Mouse (Mus musculus): ENCODE results near the gene Ifnar1. TPM values are rescaled to one million over a fixed set of nuclear protein-coding genes. Genes with fewer than 3 reads are reported as not detected.
A peak's percentile ranks its signal among the peaks of the same experiment; 100 is the strongest.

Ifnar1 gene
- polyA plus RNA-seq, 1 experiment from 2014 or later: 19.4 TPM

GRCm38 (mm10) chr16:91541573-91542081, 56.6 kb downstream of the Ifnar1 start:
- Histone ChIP-seq H3K4me2 (peak overlapping the region; percentile 43), H3K9me3 (replicated peaks) (no peaks in the 10 kb centered on the region), H3K4me3 (replicated peaks) (0 out of 2 replicates have a peak overlapping the region, but pooled peaks have one; percentile 9), H3K4me1 (replicated peaks) (peaks cover 76% of the 10 kb centered on the region), H3K9ac (peak overlapping the region; percentile 35; the same call in 1 of the 2 replicates), H3K27ac (replicated peaks) (no peak overlapping the region), H3K27me3 (no peaks in the 10 kb centered on the region), H3K36me3 (replicated peaks) (no peaks in the 10 kb centered on the region)
- WGBS (ENCODE audit: insufficient replicate concordance): 23% methylated on average over 10 of the region's 10 CpGs
- ATAC-seq (ENCODE audit: insufficient read depth): no peak

GRCm38 (mm10) chr16:91543619-91544018, 58.6 kb downstream of the Ifnar1 start:
- H3K9me3 ChIP-seq (replicated peaks): no peaks in the 10 kb centered on the region
- H3K9ac ChIP-seq: no peak overlapping the region
- no peak overlapping the region for H3K4me2 ChIP-seq
- H3K27me3 ChIP-seq: no peaks in the 10 kb centered on the region
- ATAC-seq (ENCODE audit: insufficient read depth): no peak
- no peak overlapping the region for H3K4me3 ChIP-seq (replicated peaks)
- WGBS (ENCODE audit: insufficient replicate concordance): 89% methylated on average over 1 of the region's 1 CpGs
- peaks cover 75% of the 10 kb centered on the region for H3K4me1 ChIP-seq (replicated peaks)
- no peak overlapping the region for H3K27ac ChIP-seq (replicated peaks)
- no peaks in the 10 kb centered on the region for H3K36me3 ChIP-seq (replicated peaks)

GRCm38 (mm10) chr16:91545597-91546281, 60.7 kb downstream of the Ifnar1 start:
- Histone ChIP-seq H3K9me3 (replicated peaks) (no peaks in the 10 kb centered on the region), H3K4me3 (replicated peaks) (peak overlapping the region; percentile 83), H3K4me2 (peak overlapping the region; percentile 98), H3K27me3 (no peaks in the 10 kb centered on the region), H3K36me3 (replicated peaks) (no peaks in the 10 kb centered on the region), H3K4me1 (replicated peaks) (peaks cover 86% of the 10 kb centered on the region), H3K9ac (peak overlapping the region; percentile 91), H3K27ac (replicated peaks) (peak overlapping the region; percentile 94)
- peak; percentile 73 for ATAC-seq (ENCODE audit: insufficient read depth)
- WGBS (ENCODE audit: insufficient replicate concordance): 15% methylated on average over 10 of the region's 10 CpGs

GRCm38 (mm10) chr16:91546391-91546835, 61.4 kb downstream of the Ifnar1 start:
- WGBS (ENCODE audit: insufficient replicate concordance): 2% methylated on average over 14 of the region's 14 CpGs
- Histone ChIP-seq H3K4me2 (peak overlapping the region; percentile 98), H3K27me3 (no peaks in the 10 kb centered on the region), H3K4me3 (replicated peaks) (peak overlapping the region; percentile 83), H3K9ac (peak overlapping the region; percentile 91), H3K4me1 (replicated peaks) (peaks cover 86% of the 10 kb centered on the region), H3K27ac (replicated peaks) (peak overlapping the region; percentile 94), H3K36me3 (replicated peaks) (no peaks in the 10 kb centered on the region), H3K9me3 (replicated peaks) (no peaks in the 10 kb centered on the region)
- peak; percentile 30 for ATAC-seq (ENCODE audit: insufficient read depth)

- Histone ChIP-seq H3K4me3 (replicated peaks) (peak within 1 kb of the TSS; percentile 83), H3K9me3 (replicated peaks) (no peaks in the 10 kb centered on the region), H3K9ac (peak within 1 kb of the TSS; percentile 91), H3K36me3 (replicated peaks) (peaks cover 4% of the 10 kb centered on the region; the same call in 1 of the 2 replicates), H3K4me1 (replicated peaks) (peaks cover 86% of the 10 kb centered on the region), H3K27me3 (no peaks in the 10 kb centered on the region), H3K27ac (replicated peaks) (peak within 1 kb of the TSS; percentile 94), H3K4me2 (peak within 1 kb of the TSS; percentile 98)
- WGBS (ENCODE audit: insufficient replicate concordance): under 1% methylated on average over 62 of the region's 74 CpGs
- ATAC-seq (ENCODE audit: insufficient read depth): peak; percentile 79
Observed at GRCm38 (mm10) chr16:91546836-91547741, 62.1 kb downstream of the Ifnar1 start, which contains the start of gene Ifngr2. Ifngr2 (plus strand) TSS chr16:91547072.

- Histone ChIP-seq H3K9me3 (replicated peaks) (no peaks in the 10 kb centered on the region), H3K4me2 (peak overlapping the region; percentile 98), H3K36me3 (replicated peaks) (peaks cover 11% of the 10 kb centered on the region; the same call in 1 of the 2 replicates), H3K4me1 (replicated peaks) (peaks cover 88% of the 10 kb centered on the region), H3K9ac (peak overlapping the region; percentile 91; the same call in 1 of the 2 replicates), H3K27ac (replicated peaks) (peak overlapping the region; percentile 94; the same call in 1 of the 2 replicates), H3K27me3 (no peaks in the 10 kb centered on the region), H3K4me3 (replicated peaks) (peak overlapping the region; percentile 83)
- 21% methylated on average over 5 of the region's 5 CpGs for WGBS (ENCODE audit: insufficient replicate concordance)
- no peak for ATAC-seq (ENCODE audit: insufficient read depth)
Observed at GRCm38 (mm10) chr16:91547974-91548373, 62.9 kb downstream of the Ifnar1 start.

GRCm38 (mm10) chr16:91548586-91548985, 63.5 kb downstream of the Ifnar1 start:
- peaks cover 87% of the 10 kb centered on the region for H3K4me1 ChIP-seq (replicated peaks)
- ATAC-seq (ENCODE audit: insufficient read depth): no peak
- H3K9me3 ChIP-seq (replicated peaks): no peaks in the 10 kb centered on the region
- peaks cover 11% of the 10 kb centered on the region; the same call in 1 of the 2 replicates for H3K36me3 ChIP-seq (replicated peaks)
- 25% methylated on average over 5 of the region's 5 CpGs for WGBS (ENCODE audit: insufficient replicate concordance)
- H3K27ac ChIP-seq (replicated peaks): peak overlapping the region; percentile 26
- H3K4me3 ChIP-seq (replicated peaks): peak overlapping the region; percentile 83
- H3K4me2 ChIP-seq: peak overlapping the region; percentile 98
- H3K27me3 ChIP-seq: no peaks in the 10 kb centered on the region
- no peak overlapping the region for H3K9ac ChIP-seq

- Histone ChIP-seq H3K9ac (no peak overlapping the region), H3K27me3 (no peaks in the 10 kb centered on the region), H3K4me2 (peak overlapping the region; percentile 98), H3K4me3 (replicated peaks) (peak overlapping the region; percentile 83), H3K9me3 (replicated peaks) (no peaks in the 10 kb centered on the region), H3K4me1 (replicated peaks) (peaks cover 89% of the 10 kb centered on the region), H3K27ac (replicated peaks) (peak overlapping the region; percentile 26), H3K36me3 (replicated peaks) (peaks cover 11% of the 10 kb centered on the region; the same call in 1 of the 2 replicates)
- ATAC-seq (ENCODE audit: insufficient read depth): no peak
- WGBS (ENCODE audit: insufficient replicate concordance): 52% methylated on average over 2 of the region's 2 CpGs
Observed at GRCm38 (mm10) chr16:91548996-91549395, 64.0 kb downstream of the Ifnar1 start.

GRCm38 (mm10) chr16:91549616-91550015, 64.6 kb downstream of the Ifnar1 start:
- Histone ChIP-seq H3K27me3 (no peaks in the 10 kb centered on the region), H3K4me1 (replicated peaks) (peaks cover 90% of the 10 kb centered on the region), H3K9ac (no peak overlapping the region), H3K4me3 (replicated peaks) (no peak overlapping the region), H3K4me2 (no peak overlapping the region), H3K9me3 (replicated peaks) (no peaks in the 10 kb centered on the region), H3K27ac (replicated peaks) (peak overlapping the region; percentile 19; the same call in 1 of the 2 replicates), H3K36me3 (replicated peaks) (peaks cover 11% of the 10 kb centered on the region; the same call in 1 of the 2 replicates)
- 72% methylated on average over 5 of the region's 5 CpGs for WGBS (ENCODE audit: insufficient replicate concordance)
- no peak for ATAC-seq (ENCODE audit: insufficient read depth)

- Histone ChIP-seq H3K27me3 (no peaks in the 10 kb centered on the region), H3K9me3 (replicated peaks) (no peaks in the 10 kb centered on the region), H3K4me3 (replicated peaks) (peak overlapping the region; percentile 10), H3K4me2 (peak overlapping the region; percentile 60), H3K27ac (replicated peaks) (peak overlapping the region; percentile 66), H3K36me3 (replicated peaks) (peaks cover 24% of the 10 kb centered on the region), H3K9ac (peak overlapping the region; percentile 28; the same call in 1 of the 2 replicates), H3K4me1 (replicated peaks) (peaks cover 88% of the 10 kb centered on the region)
- peak; percentile 50 for ATAC-seq (ENCODE audit: insufficient read depth)
- 18% methylated on average over 10 of the region's 10 CpGs for WGBS (ENCODE audit: insufficient replicate concordance)
Observed at GRCm38 (mm10) chr16:91551081-91551524, 66.1 kb downstream of the Ifnar1 start.
